Mouse (Mus musculus) CD4-positive helper T cell, adult 2 months (primary cell): ENCODE results near the gene Arrb1.

Experiments used
- DNase-seq: peaks from one replicate; pipeline ENCODE4 v3.0.0-alpha.2; 2012; ENCODE audit warnings: low read depth, missing footprints, low spot score

Gene Arrb1

GRCm38 (mm10) chr7:99627366-99627765 lies 92.1 kb downstream of the Arrb1 start:
- DNase-seq: no peak

- DNase-seq: no peak
These were observed 97.0 kb downstream of the Arrb1 start for GRCm38 (mm10) chr7:99632286-99632685.

- no peak for DNase-seq
These were observed 98.8 kb downstream of the Arrb1 start for GRCm38 (mm10) chr7:99633966-99634665.

GRCm38 (mm10) chr7:99641245-99641644 lies 106.0 kb downstream of the Arrb1 start:
- DNase-seq: no peak

- no peak for DNase-seq
These were observed 106.8 kb downstream of the Arrb1 start for GRCm38 (mm10) chr7:99642078-99642477.

- DNase-seq: no peak
These were observed 109.4 kb downstream of the Arrb1 start for GRCm38 (mm10) chr7:99644701-99645100.

GRCm38 (mm10) chr7:99648623-99649022 lies 113.4 kb downstream of the Arrb1 start:
- DNase-seq: no peak

- DNase-seq: no peak
These were observed 114.3 kb downstream of the Arrb1 start for GRCm38 (mm10) chr7:99649585-99649984.

GRCm38 (mm10) chr7:99654244-99654643 lies 119.0 kb downstream of the Arrb1 start:
- no peak for DNase-seq
